Mouse (Mus musculus): Measurements from ENCODE around the gene Bag2. TPM values are rescaled to one million over a fixed set of nuclear protein-coding genes. Genes with fewer than 3 reads are reported as not detected.
"Not testable (repeated sequence)": the region's sequence is repeated elsewhere in the genome, so short reads cannot be mapped to it uniquely, and the experiment has no call there.

Bag2 gene
- total RNA-seq, 2 experiments from 2014 or later = 15.7 to 19.8 TPM

GRCm38 (mm10) chr1:33749709-33750108 is 7.9 kb downstream of the Bag2 start:
- not testable (repeated sequence) for DNase-seq

- DNase-seq = no peak
These were observed 8.5 kb downstream of the Bag2 start for GRCm38 (mm10) chr1:33749109-33749508.

- no peak for DNase-seq
These were observed 11.7 kb downstream of the Bag2 start for GRCm38 (mm10) chr1:33745901-33746300.

GRCm38 (mm10) chr1:33744815-33745214 is 12.8 kb downstream of the Bag2 start:
- DNase-seq = not testable (repeated sequence)

GRCm38 (mm10) chr1:33742903-33743302 is 14.7 kb downstream of the Bag2 start:
- DNase-seq = peak; percentile 40

GRCm38 (mm10) chr1:33739302-33739701 is 18.3 kb downstream of the Bag2 start:
- peak; percentile 89 for DNase-seq

GRCm38 (mm10) chr1:33738681-33739278 is 18.8 kb downstream of the Bag2 start:
- no peak for DNase-seq

- DNase-seq = no peak
These were observed 19.3 kb downstream of the Bag2 start for GRCm38 (mm10) chr1:33738281-33738680.

GRCm38 (mm10) chr1:33734001-33734685 is 23.5 kb downstream of the Bag2 start:
- no peak for DNase-seq

GRCm38 (mm10) chr1:33733044-33733443 is 24.6 kb downstream of the Bag2 start:
- no peak for DNase-seq

GRCm38 (mm10) chr1:33725086-33725485 is 32.5 kb downstream of the Bag2 start:
- DNase-seq = no peak

- no peak for DNase-seq
These were observed 33.1 kb downstream of the Bag2 start for GRCm38 (mm10) chr1:33724516-33724915.

GRCm38 (mm10) chr1:33721020-33721419 is 36.6 kb downstream of the Bag2 start:
- no peak for DNase-seq

- no peak for DNase-seq
These were observed 37.4 kb downstream of the Bag2 start for GRCm38 (mm10) chr1:33720231-33720630.

- peak; percentile 87 for DNase-seq
These were observed 37.8 kb downstream of the Bag2 start, which contains the start of gene Rab23 for GRCm38 (mm10) chr1:33719733-33720225. Rab23 (plus strand) TSS chr1:33719887.

- no peak for DNase-seq
These were observed 40.0 kb downstream of the Bag2 start for GRCm38 (mm10) chr1:33717636-33718035.

- DNase-seq = no peak
These were observed 42.8 kb downstream of the Bag2 start for GRCm38 (mm10) chr1:33714796-33715195.

GRCm38 (mm10) chr1:33712026-33712425 is 45.6 kb downstream of the Bag2 start:
- no peak for DNase-seq

- no peak for DNase-seq
These were observed 48.0 kb downstream of the Bag2 start for GRCm38 (mm10) chr1:33709615-33710014.

GRCm38 (mm10) chr1:33701244-33701643 is 56.4 kb downstream of the Bag2 start:
- DNase-seq = no peak

- no peak for DNase-seq
These were observed 61.6 kb downstream of the Bag2 start for GRCm38 (mm10) chr1:33696016-33696415.
